1 mouse cellular context compared by ENCODE assay signal in the genomic region with DNA sequence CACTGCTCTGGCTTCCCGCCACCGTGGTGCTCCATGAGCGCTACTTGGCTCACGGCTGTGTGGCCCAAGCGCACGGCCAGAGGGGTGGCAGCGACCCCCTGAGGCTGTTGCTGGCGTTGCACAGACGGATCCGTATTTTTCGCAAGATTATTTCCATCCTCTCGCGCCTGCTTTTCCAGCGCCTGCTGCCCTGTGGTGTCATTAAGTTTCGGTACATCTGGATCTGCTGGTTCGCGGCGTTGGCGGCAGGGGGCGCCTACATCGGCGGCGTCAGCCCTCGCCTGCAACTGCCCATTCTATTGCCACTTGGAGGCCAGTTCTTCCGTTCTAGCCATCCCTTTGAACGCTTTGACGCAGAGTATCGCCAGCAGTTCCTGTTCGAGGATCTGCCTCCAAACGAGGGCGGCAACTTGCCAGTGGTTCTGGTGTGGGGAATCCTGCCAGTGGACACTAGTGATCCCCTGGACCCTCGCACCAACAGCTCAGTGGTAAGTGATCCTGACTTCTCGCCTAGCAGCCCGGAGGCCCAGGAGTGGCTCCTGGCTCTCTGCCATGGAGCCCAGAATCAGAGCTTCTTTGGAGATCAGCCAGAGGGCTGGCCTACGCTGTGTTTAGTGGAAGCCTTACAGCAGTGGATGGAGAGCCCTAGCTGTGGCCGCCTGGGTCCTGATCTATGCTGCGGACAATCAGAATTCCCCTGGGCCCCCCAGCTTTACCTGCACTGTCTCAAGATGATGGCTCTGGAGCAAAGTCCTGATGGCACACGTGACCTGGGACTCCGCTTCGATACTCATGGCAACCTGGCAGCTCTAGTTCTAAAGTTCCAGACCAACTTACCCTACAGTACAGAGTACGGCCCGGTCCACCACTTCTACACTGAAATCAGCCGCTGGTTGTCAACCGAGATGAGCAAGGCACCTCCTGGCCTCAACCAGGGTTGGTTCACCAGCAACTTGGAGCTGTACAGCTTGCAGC.
TF ChIP-seq lines count a peak whose summit lies in the region.

No protein-coding gene starts in this region.

TF ChIP-seq in MEL, 35 proteins besides CTCF, POLR2A, EP300 and RAD21:
- TF ChIP-seq RCOR1 (IDR thresholded peaks at IDR 0.05; ENCODE audit: low read depth, low read length) (0 out of 2 replicates have a peak, but pooled peaks have one; percentile 35), MYC (IDR thresholded peaks at IDR 0.05; ENCODE audit: low read depth, low read length) (no peak)
